Mouse (Mus musculus): ENCODE measurements around the gene Hace1.
"Not testable (repeated sequence)": the region's sequence is repeated elsewhere in the genome, so short reads cannot be mapped to it uniquely, and the experiment has no call there.

Hace1 gene

GRCm38 (mm10) chr10:45577731-45578297 lies at the start of gene Hace1:
Gene Hace1, plus strand, starts transcription at chr10:45577829.
- DNase-seq (ENCODE audit: low spot score in 2 of 2), result peak; percentile 74 to 76

DNA sequence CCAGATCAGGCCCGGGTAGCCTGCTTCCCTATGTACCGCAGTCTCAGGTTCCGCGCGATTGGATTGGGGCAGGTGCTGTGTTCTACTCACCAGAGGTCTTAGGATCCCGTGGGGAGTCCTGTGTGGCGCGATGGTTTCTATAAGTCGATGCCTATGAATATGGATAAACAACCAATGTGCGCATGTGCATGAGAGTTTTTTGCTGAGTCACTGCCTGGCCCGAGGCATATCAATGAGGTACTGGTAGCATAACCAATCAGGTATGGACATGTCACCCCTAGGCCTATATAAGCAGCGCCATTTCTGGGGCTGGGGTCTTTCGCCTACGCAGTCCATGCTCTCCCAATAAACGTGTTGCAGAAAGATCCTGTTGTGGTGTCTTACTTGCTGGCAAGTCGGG lies 40.3 kb upstream of the Hace1 start:
- DNase-seq (ENCODE audit: low spot score in 2 of 2), result not testable (repeated sequence)

DNA sequence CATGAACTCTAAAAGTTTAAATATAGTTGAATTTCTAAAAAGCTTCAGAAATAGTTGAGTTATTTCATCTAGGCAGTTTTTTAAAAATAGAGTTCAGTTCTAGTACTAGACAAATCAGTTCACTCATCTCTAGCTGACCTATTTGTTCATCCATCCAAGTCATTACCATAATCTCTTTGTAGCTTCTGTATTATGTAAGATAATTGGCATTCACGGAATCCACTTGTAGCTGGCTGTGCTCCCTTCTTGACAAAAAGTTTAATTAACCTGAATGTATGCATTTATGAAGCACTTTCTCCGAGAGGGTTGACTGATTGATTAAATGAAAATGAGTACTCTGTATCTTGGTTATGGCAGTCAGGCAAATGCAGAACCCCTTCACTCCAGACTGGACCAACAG lies 34.9 kb upstream of the Hace1 start:
- DNase-seq (ENCODE audit: low spot score in 2 of 2), result no peak

DNA sequence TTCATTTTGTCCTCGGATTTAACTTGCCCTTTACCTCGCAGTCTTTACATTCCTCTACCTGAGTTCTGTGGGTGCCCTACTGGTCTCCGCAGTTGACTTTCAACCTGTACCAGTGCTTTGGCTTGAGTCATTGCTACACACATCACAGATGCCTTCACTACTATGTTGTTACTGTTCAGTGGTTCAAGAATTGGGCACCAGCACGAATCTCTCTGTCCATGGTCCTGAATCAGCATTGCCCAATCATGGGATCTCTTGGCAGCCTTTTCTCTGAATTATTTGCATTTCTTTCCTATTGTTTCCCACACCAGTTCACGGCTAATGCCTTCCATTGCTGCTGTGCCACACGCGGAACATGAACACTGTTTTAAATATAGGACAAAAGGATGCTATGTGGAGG lies 30.8 kb upstream of the Hace1 start:
- peak; percentile 1 to 10 for DNase-seq (ENCODE audit: low spot score in 2 of 2)

- peak; percentile 24 to 51 for DNase-seq (ENCODE audit: low spot score in 2 of 2)
Observed at GRCm38 (mm10) chr10:45578298-45578821, 731 bp downstream of the Hace1 start.

GRCm38 (mm10) chr10:45583310-45583709 lies 5.7 kb downstream of the Hace1 start:
- DNase-seq (ENCODE audit: low spot score in 2 of 2), result no peak

GRCm38 (mm10) chr10:45583829-45584228 lies 6.2 kb downstream of the Hace1 start:
- DNase-seq (ENCODE audit: low spot score in 2 of 2), result no peak

DNA sequence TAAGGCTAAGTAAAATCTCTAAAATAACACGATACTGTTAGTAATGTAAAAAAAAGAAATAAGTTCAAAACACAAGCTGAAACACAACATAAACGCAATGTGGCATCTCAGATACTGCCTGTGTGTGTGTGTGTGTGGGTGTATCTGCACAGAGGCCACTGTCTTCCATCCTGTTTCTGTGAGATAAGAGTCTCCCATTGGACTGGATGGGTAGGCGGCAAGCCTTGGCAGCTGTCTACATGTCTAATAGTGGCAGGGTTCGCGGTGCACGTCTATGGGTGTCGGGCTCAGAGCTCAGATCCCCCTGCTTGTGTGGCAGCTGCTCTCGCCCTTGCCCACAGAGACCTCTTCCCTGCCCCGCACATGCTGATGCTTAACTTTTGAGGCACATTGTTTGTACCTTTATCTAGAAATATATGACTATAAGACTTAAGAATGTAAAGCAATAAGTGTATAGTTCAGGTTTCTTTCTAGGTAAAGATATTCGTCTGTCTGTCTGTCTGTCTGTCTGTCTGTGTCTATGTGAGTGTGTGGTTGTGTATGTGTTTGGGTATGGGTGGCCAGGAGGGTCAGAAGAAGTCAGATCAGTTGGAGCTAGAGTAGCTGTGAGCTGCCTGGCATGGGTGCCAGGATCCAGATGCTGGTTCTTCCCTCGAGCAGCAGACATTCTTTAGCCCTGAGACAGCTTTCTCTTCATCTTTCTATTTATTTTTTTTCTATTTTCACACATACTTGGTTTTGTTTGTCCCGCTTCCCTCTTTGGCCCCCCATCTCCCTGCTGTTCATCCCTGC lies 6.9 kb downstream of the Hace1 start:
- DNase-seq (ENCODE audit: low spot score in 2 of 2), result no peak

- DNase-seq (ENCODE audit: low spot score in 2 of 2), result no peak
Observed at GRCm38 (mm10) chr10:45605853-45606252, 28.2 kb downstream of the Hace1 start.

- no peak for DNase-seq (ENCODE audit: low spot score in 2 of 2)
Observed at GRCm38 (mm10) chr10:45610727-45611126, 33.1 kb downstream of the Hace1 start.

GRCm38 (mm10) chr10:45616012-45616411 lies 38.4 kb downstream of the Hace1 start:
- no peak for DNase-seq (ENCODE audit: low spot score in 2 of 2)

GRCm38 (mm10) chr10:45619039-45619438 lies 41.4 kb downstream of the Hace1 start:
- no peak for DNase-seq (ENCODE audit: low spot score in 2 of 2)

GRCm38 (mm10) chr10:45631995-45632394 lies 54.4 kb downstream of the Hace1 start:
- DNase-seq (ENCODE audit: low spot score in 2 of 2), result no peak

DNA sequence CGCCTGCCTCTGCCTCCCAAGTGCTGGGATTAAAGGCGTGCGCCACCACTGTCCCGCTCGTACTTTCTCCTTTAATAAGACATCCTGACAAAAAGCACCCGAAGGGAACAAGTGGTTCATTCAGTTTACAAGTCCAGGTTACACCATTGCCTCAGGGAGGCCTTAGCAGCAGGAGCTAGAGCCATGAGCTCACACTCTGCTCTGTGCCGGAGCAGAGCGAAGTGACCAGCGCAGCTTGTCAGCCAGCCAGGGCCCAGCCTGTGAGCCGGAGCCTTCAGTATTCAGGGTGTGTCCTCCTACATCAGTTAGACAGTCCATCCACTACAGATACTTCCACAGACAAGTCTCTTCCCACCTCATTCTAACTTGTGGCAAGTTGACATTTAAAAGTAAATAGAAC lies 55.0 kb downstream of the Hace1 start:
- no peak for DNase-seq (ENCODE audit: low spot score in 2 of 2)

DNA sequence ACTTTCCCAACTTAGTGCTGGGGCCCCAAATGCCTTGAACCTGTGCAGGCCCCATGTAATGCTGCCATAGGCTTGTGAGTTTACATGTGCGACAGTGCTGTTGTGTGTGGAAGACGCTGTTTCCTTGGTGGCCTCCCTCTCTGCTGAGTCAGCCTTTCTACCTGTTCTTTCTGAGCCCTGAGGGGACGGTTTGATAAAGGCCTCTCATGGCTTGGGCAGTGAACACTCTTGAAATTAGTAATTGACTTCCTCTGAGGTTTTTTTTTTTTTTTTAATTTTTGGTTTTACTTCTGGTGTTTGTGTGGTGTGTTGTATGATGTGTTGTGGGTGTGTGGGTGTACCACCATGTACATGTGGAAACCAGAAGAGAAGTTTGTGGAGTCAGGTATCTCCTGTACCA lies 57.6 kb downstream of the Hace1 start:
- no peak for DNase-seq (ENCODE audit: low spot score in 2 of 2)

DNA sequence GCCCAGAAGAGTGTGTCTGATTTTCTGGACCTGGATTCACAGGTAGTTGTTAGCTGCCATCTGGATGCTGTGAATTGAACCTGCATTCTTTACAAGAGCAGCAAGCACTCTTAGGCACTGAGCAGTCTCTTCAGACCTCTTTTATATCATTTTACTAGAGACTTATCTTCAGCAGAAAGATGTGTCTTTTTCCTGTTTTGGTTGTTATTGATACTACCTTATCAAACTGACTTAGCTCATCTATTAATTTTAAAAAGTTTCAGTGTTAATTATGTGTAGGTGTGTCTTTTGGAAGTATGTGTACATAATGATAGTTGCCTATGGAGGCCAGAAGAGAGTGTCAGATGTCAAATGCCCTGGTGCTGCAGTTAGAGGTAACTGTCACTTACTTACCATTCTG lies 62.1 kb downstream of the Hace1 start:
- DNase-seq (ENCODE audit: low spot score in 2 of 2), result no peak

- no peak for DNase-seq (ENCODE audit: low spot score in 2 of 2)
Observed at GRCm38 (mm10) chr10:45654026-45654425, 76.4 kb downstream of the Hace1 start.

GRCm38 (mm10) chr10:45662015-45662414 lies 84.4 kb downstream of the Hace1 start:
- no peak for DNase-seq (ENCODE audit: low spot score in 2 of 2)

GRCm38 (mm10) chr10:45668266-45668665 lies 90.6 kb downstream of the Hace1 start:
- no peak for DNase-seq (ENCODE audit: low spot score in 2 of 2)

GRCm38 (mm10) chr10:45676796-45677195 lies 99.2 kb downstream of the Hace1 start:
- no peak for DNase-seq (ENCODE audit: low spot score in 2 of 2)

GRCm38 (mm10) chr10:45686191-45686590 lies 108.6 kb downstream of the Hace1 start:
- DNase-seq (ENCODE audit: low spot score in 2 of 2), result no peak

GRCm38 (mm10) chr10:45694931-45695330 lies 117.3 kb downstream of the Hace1 start:
- no peak for DNase-seq (ENCODE audit: low spot score in 2 of 2)

DNA sequence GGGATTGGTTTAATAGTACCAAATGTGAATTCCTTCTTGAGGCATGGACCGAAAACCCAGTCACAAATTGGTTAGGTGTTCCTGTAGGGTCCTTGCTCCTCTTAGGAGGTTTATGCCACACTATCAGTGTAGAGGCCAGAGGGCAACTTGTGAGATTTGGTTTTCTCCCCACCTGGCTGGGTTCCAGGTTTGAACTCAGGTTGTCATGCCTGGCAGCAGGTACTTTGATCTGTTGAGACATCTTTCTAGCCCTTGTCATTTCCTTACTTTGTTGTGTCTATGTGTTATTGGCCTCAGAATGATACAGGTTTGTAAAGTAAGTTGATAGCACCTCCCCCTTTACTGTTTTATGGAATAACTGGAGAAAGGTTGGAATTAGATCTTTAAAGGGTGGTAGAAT lies 117.9 kb downstream of the Hace1 start:
- DNase-seq (ENCODE audit: low spot score in 2 of 2), result no peak
